Comparison of ENCODE assay signal across 21 mouse cellular contexts in genomic region chr8:18467511-18467910, GRCm38 (mm10).
"Had no signal": no experiment of that assay in that cellular context is flagged by ENCODE, and none has a peak within 500 bp of the region (broad histone marks: within the 10 kb centered on the region; RNA-seq: fewer than 3 reads in every experiment).

No protein-coding gene starts in this region.

- ATAC-seq: intestine, embryonic 15.5 days; liver, embryonic 12.5 days; midbrain, embryonic 15.5 days had no signal

- H3K4me1 ChIP-seq: intestine, embryonic 15.5 days; limb, embryonic 10.5 days; limb, embryonic 13.5 days; liver, embryonic 12.5 days; liver, embryonic 15.5 days; midbrain, embryonic 12.5 days; midbrain, embryonic 15.5 days; neural tube, embryonic 12.5 days; neural tube, embryonic 15.5 days had no signal

- H3K27me3 ChIP-seq: intestine, embryonic 15.5 days; limb, embryonic 13.5 days; liver, embryonic 12.5 days; liver, embryonic 15.5 days; midbrain, embryonic 12.5 days; midbrain, embryonic 15.5 days; neural tube, embryonic 12.5 days; neural tube, embryonic 15.5 days had no signal

- H3K36me3 ChIP-seq: intestine, embryonic 15.5 days; limb, embryonic 10.5 days; limb, embryonic 13.5 days; liver, embryonic 12.5 days; liver, embryonic 15.5 days; midbrain, embryonic 12.5 days; midbrain, embryonic 15.5 days; neural tube, embryonic 12.5 days; neural tube, embryonic 15.5 days had no signal

- H3K9ac ChIP-seq: intestine, embryonic 15.5 days; limb, embryonic 13.5 days; liver, embryonic 12.5 days; liver, embryonic 15.5 days; midbrain, embryonic 12.5 days; midbrain, embryonic 15.5 days; neural tube, embryonic 12.5 days; neural tube, embryonic 15.5 days had no signal

- H3K27ac ChIP-seq: intestine, embryonic 15.5 days; limb, embryonic 10.5 days; limb, embryonic 13.5 days; liver, embryonic 12.5 days; liver, embryonic 15.5 days; macrophage; midbrain, embryonic 12.5 days; midbrain, embryonic 15.5 days; neural tube, embryonic 12.5 days; neural tube, embryonic 15.5 days; stomach, postnatal 0 days had no signal

- H3K4me3 ChIP-seq: intestine, embryonic 15.5 days; limb, embryonic 10.5 days; limb, embryonic 13.5 days; liver, embryonic 12.5 days; liver, embryonic 15.5 days; midbrain, embryonic 12.5 days; midbrain, embryonic 15.5 days; neural tube, embryonic 12.5 days; neural tube, embryonic 15.5 days had no signal

- DNase-seq: kidney, adult 11 months; kidney, adult 9 months; kidney, postnatal 14 days; kidney, postnatal 4 days; liver; lung, adult 18-20 months; retina, postnatal 1 day; thymus, adult 2 months; thymus, postnatal 14 days; thymus, postnatal 4 days had no signal

- H3K4me2 ChIP-seq: intestine, embryonic 15.5 days; limb, embryonic 13.5 days; liver, embryonic 12.5 days; liver, embryonic 15.5 days; midbrain, embryonic 12.5 days; midbrain, embryonic 15.5 days; neural tube, embryonic 12.5 days; neural tube, embryonic 15.5 days had no signal

- H3K9me3 ChIP-seq: intestine, embryonic 15.5 days; limb, embryonic 10.5 days; limb, embryonic 13.5 days; liver, embryonic 12.5 days; liver, embryonic 15.5 days; midbrain, embryonic 12.5 days; midbrain, embryonic 15.5 days; neural tube, embryonic 12.5 days; neural tube, embryonic 15.5 days had no signal
